Mouse (Mus musculus) induced T-regulatory cell, adult 2 months (primary cell): ENCODE measurements around the gene Klhl9.

Source experiments
- DNase-seq: peaks from one replicate; pipeline ENCODE4 v3.0.0-alpha.2; 2012; ENCODE audit warnings: low read depth

Gene Klhl9

GRCm38 (mm10) chr4:88715059-88715458 lies 7.2 kb downstream of the Klhl9 start:
- no peak for DNase-seq

GRCm38 (mm10) chr4:88714281-88714680 lies 8.0 kb downstream of the Klhl9 start:
- no peak for DNase-seq

- DNase-seq = no peak
These were observed 15.0 kb downstream of the Klhl9 start for GRCm38 (mm10) chr4:88707128-88707826.

GRCm38 (mm10) chr4:88705924-88706323 lies 16.3 kb downstream of the Klhl9 start:
- no peak for DNase-seq

- DNase-seq = no peak
These were observed 23.0 kb downstream of the Klhl9 start for GRCm38 (mm10) chr4:88699301-88699700.

DNA sequence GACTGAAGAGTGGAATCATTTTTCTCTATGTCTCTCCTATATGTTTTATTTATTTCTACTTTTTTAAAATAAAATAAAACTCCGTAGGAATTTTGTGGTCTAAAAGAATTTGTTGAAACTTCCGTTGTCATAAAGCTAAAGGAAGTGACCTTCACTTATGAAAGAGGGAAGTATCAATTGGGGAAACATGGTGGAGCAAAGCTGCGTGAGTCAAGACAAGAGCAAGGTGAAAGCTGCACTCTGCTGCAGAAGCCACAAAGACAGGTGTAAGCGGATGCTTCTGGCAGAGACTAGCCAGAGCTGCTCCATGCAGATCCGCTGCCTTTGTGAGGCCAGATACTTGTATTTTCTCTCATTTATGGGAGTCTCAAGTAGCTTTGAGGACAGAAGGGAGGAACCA lies 23.5 kb downstream of the Klhl9 start:
- no peak for DNase-seq

GRCm38 (mm10) chr4:88697753-88698152 lies 24.5 kb downstream of the Klhl9 start:
- no peak for DNase-seq

- no peak for DNase-seq
These were observed 25.2 kb downstream of the Klhl9 start for GRCm38 (mm10) chr4:88697108-88697507.

GRCm38 (mm10) chr4:88696237-88696884 lies 25.9 kb downstream of the Klhl9 start:
- DNase-seq = peak; percentile 87

DNA sequence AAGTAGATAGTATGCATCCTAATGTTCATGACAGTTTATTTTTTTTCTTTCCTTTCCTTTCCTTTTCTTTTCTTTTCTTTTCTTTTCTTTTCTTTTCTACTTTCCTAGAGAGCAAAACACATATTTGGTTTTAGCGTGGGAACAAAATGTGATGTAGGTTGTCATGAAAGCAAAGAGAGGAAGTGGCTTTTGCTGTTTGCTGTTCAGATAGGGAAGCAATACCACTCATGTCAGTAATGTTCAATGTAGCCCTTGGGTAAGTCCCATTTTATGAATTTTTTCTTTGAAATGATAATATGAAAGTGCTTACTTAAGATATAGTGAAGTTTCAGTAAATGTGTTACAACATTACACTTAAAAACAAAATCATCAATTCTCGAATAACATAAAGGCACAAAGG lies 28.9 kb downstream of the Klhl9 start:
- peak; percentile 64 for DNase-seq

- peak; percentile 75 for DNase-seq
These were observed 29.7 kb downstream of the Klhl9 start for GRCm38 (mm10) chr4:88692537-88692936.

DNA sequence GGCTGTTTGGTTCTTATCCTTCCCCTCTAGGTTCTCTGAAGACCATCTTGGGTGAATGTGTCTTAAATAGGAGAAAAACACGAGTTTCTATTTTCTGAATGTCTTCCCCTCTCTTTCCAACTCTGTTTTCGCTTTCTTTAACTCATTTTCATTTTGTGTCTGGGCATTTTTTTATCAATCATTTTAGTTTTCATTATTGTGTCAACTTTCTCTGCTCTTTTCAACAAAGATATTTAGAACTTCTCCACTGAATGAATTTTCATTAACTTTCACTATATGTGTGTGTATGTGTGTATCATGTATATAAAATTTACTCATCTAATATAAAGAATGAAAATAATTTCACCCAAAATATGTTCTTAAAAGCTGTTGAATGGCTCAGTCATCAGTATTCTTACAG lies 31.0 kb downstream of the Klhl9 start, which contains the start of gene Ifnab:
Gene Ifnab (minus strand): TSS at position 101 of the 400 bp plus-strand sequence.
- no peak for DNase-seq

- DNase-seq = no peak
These were observed 38.5 kb downstream of the Klhl9 start, which contains the start of gene Ifna2 for GRCm38 (mm10) chr4:88683812-88684211. TSS of gene Ifna2 (minus strand) at chr4:88683912.

DNA sequence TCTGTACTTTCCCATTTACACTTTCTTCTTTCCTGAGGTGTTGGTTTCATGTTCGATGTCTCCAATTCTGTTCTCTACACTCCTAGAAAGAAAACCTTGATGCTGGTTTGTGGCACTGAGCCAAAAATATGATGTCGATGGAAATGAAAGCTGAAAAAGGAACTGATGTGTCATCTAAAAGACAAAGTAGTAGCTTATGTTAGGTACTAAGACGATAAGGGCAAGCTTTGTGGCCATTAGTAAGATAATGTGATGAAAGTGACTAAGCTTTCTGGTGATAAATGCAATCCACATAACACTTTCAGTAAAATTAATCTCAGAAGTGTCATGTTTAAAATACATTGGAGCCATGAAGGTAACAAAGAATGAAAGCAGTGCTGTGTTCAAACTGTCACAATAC lies 40.9 kb downstream of the Klhl9 start:
- no peak for DNase-seq

- peak; percentile 72 for DNase-seq
These were observed 41.9 kb downstream of the Klhl9 start for GRCm38 (mm10) chr4:88680362-88680761.

DNA sequence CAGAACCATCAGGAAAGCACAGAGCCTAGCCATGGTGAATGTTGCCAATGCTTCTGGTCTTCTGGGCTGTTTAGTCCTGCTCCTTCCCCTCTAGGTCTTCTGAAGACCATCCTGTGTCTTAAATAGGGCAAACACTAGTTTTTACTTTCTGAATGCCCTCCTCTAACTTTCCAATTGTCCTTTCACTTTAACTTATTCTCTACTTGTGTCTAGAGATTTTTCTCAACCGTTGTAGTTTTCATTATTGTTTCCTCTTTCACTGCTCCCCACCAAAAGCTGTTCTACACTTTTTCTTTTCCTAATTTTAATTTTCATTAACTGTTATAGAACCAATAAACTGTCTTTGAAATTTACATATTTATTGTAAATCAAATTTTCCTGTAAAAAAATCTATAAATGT lies 45.4 kb downstream of the Klhl9 start, which contains the start of gene Ifna16:
Gene Ifna16 (minus strand): TSS at position 101 of the 400 bp plus-strand sequence.
- DNase-seq = no peak
